Mouse (Mus musculus) small intestine, adult 2 months (tissue): Measurements from ENCODE around the gene Grik3.

ENCODE experiments used
- CTCF ChIP-seq: fragments of 200-500 bp; IDR thresholded peaks from 2 replicates; pipeline ENCODE4 v1.5.1; 2012; ENCODE audit warnings: low read depth, mild to moderate bottlenecking, control low read depth, inconsistent platforms, low read length, moderate library complexity, mixed read lengths; ENCODE audit not compliant: insufficient replicate concordance, insufficient read length; ENCODE audit errors: extremely low read depth
- POLR2A ChIP-seq: fragments of 200-500 bp; IDR thresholded peaks from 2 replicates; pipeline ENCODE4 v1.6.1; 2012; ENCODE audit warnings: low read depth, mild to moderate bottlenecking, control low read depth, inconsistent platforms, low read length, moderate library complexity

DNA sequence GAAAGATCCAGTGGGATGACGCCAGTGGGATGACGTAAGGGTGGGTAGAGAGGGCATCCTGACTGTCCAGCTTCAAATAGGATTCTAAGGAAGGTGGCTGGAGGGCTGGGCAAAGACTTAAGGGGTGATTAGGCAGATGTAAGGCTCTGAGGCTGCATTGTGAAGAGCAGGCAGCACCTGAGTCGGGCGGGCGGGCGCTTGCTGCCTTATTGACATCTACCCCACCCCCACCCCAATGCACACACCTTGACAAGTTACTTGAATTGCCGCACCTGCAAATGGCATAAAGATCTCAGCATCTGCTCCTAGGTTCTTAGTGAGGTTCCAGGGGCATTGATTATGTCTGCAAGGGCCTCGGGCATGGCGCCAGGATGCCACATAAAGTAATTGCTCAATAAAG is 43.5 kb downstream of the Grik3 start:
- TF ChIP-seq CTCF (no peak), POLR2A (no peak)
